Mouse (Mus musculus) neural tube, embryonic 11.5 days (tissue): ENCODE results near the gene Map3k20. TPM values are rescaled to one million over a fixed set of nuclear protein-coding genes. Genes with fewer than 3 reads are reported as not detected.
A peak's percentile ranks its signal among the peaks of the same experiment; 100 is the strongest.

Experiments
- ATAC-seq: fragments of 200-750 bp; cut with Nextera tagmentation; 2 replicates; pipeline ENCODE4 v1.8.0; 2017; ENCODE audit warnings: moderate number of reproducible peaks, mild to moderate bottlenecking, moderate TSS enrichment, moderate library complexity; ENCODE audit not compliant: insufficient read depth, low FRiP score, low TSS enrichment
- DNase-seq: peaks from one replicate; pipeline ENCODE4 v3.0.0-alpha.2; 2015; ENCODE audit warnings: low spot score
- H3K27ac ChIP-seq: fragments of 300-500 bp; sonication (generic); 2 replicates; pipeline ENCODE4 v1.5.1; 2014; ENCODE audit warnings: low read depth, mild to moderate bottlenecking, low read length
- H3K27me3 ChIP-seq: fragments of 300-500 bp; sonication (generic); 2 replicates; pipeline ENCODE4 v1.6.1; 2014; ENCODE audit warnings: mild to moderate bottlenecking, low read length, mixed read lengths; ENCODE audit not compliant: control insufficient read depth, insufficient read depth
- H3K36me3 ChIP-seq: fragments of 300-500 bp; sonication (generic); 2 replicates; pipeline ENCODE4 v1.6.1; 2014; ENCODE audit warnings: mild to moderate bottlenecking, low read length, moderate library complexity, mixed read lengths; ENCODE audit not compliant: control insufficient read depth, insufficient read depth
- H3K4me1 ChIP-seq: fragments of 300-500 bp; sonication (generic); 2 replicates; pipeline ENCODE4 v1.6.1; 2014; ENCODE audit warnings: low read length, mixed read lengths; ENCODE audit not compliant: control insufficient read depth, insufficient read depth
- H3K4me2 ChIP-seq: fragments of 300-500 bp; sonication (generic); 2 replicates; pipeline ENCODE4 v1.6.1; 2014; ENCODE audit warnings: low read depth, mild to moderate bottlenecking, moderate library complexity
- H3K4me3 ChIP-seq: fragments of 300-500 bp; sonication (generic); 2 replicates; pipeline ENCODE4 v1.5.1; 2014; ENCODE audit warnings: low read depth, low read length
- H3K9ac ChIP-seq: fragments of 300-500 bp; sonication (generic); 2 replicates; pipeline ENCODE4 v1.6.1; 2014; ENCODE audit warnings: mild to moderate bottlenecking, low read length
- H3K9me3 ChIP-seq: fragments of 300-500 bp; sonication (generic); 2 replicates; pipeline ENCODE4 v1.6.1; 2016; ENCODE audit warnings: low read length; ENCODE audit not compliant: control insufficient read depth
- WGBS: fragments of 180-500 bp; shearing (Covaris S2); extraction: QIAGEN DNeasy Blood & Tissue Kit; methylation state at CpG from one replicate; pipeline ENCODE4 v1.1.7; 2014; 5-methylcytosine and 5-hydroxymethylcytosine counted together
- polyA plus RNA-seq: library from polyadenylated mRNA; unstranded; fragments of >200 nt; fragmentation: Nextera tagmentation; extraction: Ambion mirVana; gene quantifications from 2 replicates; pipeline ENCODE4 v1.2.1, GENCODE M21; 2014

Map3k20 gene
- polyA plus RNA-seq = 8.1 and 8.6 TPM in 2 replicates

DNA sequence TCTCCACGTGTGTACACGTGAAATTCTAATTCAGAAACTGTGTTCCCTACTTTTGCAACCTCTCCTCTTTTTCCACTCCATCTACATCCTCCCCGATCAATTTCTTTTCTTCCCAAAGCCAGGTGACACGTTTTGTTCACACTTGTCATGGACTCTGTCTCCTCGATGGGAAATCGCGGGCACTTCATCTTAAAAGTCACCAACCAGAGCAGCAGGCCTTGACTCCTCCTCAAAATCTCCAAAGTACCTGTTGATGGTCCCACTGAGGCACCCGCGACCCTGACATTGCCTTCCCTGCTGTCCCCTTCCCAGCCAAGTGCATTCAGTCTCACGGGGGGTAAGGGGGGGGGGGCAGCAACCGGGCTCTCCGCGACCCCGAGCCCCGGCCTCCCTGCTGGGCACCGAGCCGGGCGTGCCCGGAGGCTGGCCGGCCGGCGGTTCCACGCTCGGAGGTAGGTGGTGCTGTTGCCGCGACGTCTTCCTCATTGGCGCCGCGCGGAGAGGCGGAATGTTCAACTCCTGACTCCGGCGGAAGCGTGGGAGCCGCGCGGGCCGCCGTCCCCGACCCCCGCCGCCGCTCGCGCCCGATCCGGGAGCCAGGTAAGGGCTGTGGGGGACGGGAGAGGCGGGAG lies at the start of gene Map3k20:
TSS of gene Map3k20 (plus strand) at position 382 of the 632 bp plus-strand sequence.
- H3K4me1 ChIP-seq = no peaks in the 10 kb centered on the region
- peak within 1 kb of the TSS; percentile 89 for H3K9ac ChIP-seq
- no peaks in the 10 kb centered on the region for H3K36me3 ChIP-seq
- ATAC-seq = peak; percentile 83
- H3K27me3 ChIP-seq = no peaks in the 10 kb centered on the region
- DNase-seq = peak; percentile 80
- peak within 1 kb of the TSS; percentile 92 for H3K4me2 ChIP-seq
- H3K4me3 ChIP-seq = peak within 1 kb of the TSS; percentile 81
- H3K9me3 ChIP-seq = no peaks in the 10 kb centered on the region
- WGBS = 2% methylated on average over 49 of the region's 50 CpGs
- no peak within 1 kb of the TSS for H3K27ac ChIP-seq

DNA sequence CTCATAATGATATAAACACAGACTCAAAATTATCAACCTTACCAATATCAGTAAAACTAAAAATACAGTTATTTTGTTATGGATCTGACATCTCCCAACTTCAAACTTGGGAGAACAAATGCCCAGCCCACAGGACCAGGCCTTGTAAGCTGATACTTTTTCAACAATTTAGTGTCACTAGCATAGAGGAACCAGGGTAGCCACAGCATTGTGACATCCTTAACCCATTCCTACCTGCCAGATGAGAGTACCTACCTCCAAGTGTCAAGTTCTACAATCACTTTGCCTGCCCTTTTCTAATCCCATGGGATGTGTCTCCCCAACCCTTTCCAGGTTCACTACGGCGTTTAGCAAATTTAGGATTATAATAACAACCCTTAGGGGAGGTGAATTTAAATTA lies 47.0 kb upstream of the Map3k20 start:
- Histone ChIP-seq H3K36me3 (no peaks in the 10 kb centered on the region), H3K27ac (no peak overlapping the region), H3K4me2 (no peak overlapping the region), H3K4me3 (no peak overlapping the region), H3K9ac (no peak overlapping the region), H3K27me3 (peaks cover 8% of the 10 kb centered on the region; the same call in 1 of the 2 replicates), H3K4me1 (no peaks in the 10 kb centered on the region), H3K9me3 (no peaks in the 10 kb centered on the region)
- DNase-seq (no peak), ATAC-seq (no peak)
- 86% methylated on average over 2 of the region's 2 CpGs for WGBS

DNA sequence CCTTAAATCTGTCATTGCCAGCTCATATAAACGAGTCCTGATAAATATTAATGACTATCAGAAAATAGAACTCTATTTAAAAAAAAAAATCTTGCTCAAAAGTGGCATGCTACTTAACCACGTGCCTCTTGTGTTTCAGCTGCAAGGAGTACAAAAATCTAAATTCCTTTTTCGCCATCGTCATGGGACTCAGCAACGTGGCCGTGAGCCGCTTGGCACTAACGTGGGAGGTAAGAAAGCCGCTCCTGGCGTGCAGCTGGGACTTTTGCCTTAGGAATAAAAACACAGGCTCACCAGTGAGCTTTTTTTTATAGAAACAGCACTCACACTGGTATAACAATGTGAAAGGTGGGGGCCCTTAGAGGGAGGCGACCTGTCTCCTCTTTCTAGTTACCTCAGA lies 46.5 kb upstream of the Map3k20 start:
- Histone ChIP-seq H3K4me1 (no peaks in the 10 kb centered on the region), H3K27ac (no peak overlapping the region), H3K4me2 (no peak overlapping the region), H3K27me3 (peaks cover 3% of the 10 kb centered on the region; the same call in 1 of the 2 replicates), H3K36me3 (no peaks in the 10 kb centered on the region), H3K9me3 (no peaks in the 10 kb centered on the region), H3K9ac (no peak overlapping the region), H3K4me3 (no peak overlapping the region)
- 78% methylated on average over 11 of the region's 11 CpGs for WGBS
- no peak for DNase-seq
- no peak for ATAC-seq

DNA sequence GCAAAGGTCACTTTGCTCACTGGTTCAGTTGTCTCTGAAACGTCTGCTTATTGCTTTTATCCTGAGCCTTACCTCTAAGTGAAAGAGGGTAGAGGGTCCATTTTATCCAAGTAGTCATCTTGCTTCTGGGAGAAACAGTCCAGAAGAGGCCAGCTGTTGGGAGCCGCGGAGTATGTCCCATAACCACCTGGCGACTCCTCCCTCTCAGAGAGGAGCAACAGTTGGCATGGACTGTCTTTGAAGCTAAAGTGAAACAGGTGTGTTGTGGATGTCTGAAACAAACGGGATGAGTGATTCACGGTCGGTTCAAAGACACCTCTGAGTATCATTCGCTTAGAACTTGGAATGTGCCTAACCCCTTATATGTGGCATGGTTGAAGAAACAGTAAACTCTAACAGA lies 46.0 kb upstream of the Map3k20 start:
- no peak for DNase-seq
- 83% methylated on average over 8 of the region's 8 CpGs for WGBS
- H3K4me2 ChIP-seq = no peak overlapping the region
- H3K36me3 ChIP-seq = no peaks in the 10 kb centered on the region
- H3K27ac ChIP-seq = no peak overlapping the region
- no peaks in the 10 kb centered on the region for H3K27me3 ChIP-seq
- no peaks in the 10 kb centered on the region for H3K4me1 ChIP-seq
- no peak overlapping the region for H3K4me3 ChIP-seq
- no peaks in the 10 kb centered on the region for H3K9me3 ChIP-seq
- H3K9ac ChIP-seq = no peak overlapping the region
- ATAC-seq = no peak

DNA sequence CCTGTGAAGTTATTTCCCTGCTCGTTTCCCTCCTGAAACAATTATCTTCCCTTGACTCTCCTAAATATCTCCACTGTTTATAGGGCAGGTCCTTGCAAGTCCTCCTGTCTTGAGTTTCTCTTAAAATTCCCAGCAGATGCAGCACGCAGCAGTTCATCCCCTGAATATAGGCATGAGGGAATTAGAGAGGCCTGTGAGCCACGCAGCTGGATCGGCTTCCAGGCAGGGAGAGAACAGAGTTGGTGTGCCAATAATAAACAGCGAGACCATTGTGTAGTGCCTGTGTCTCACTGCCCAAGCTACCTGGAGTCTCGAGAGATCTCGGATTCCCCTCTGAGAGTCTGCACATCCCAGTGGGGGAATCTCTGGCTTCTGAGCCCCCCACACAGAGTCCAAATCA lies 45.4 kb upstream of the Map3k20 start:
- no peaks in the 10 kb centered on the region for H3K4me1 ChIP-seq
- H3K27me3 ChIP-seq = no peaks in the 10 kb centered on the region
- H3K4me3 ChIP-seq = no peak overlapping the region
- H3K36me3 ChIP-seq = no peaks in the 10 kb centered on the region
- no peak overlapping the region for H3K9ac ChIP-seq
- 60% methylated on average over 7 of the region's 7 CpGs for WGBS
- ATAC-seq = no peak
- DNase-seq = no peak
- H3K9me3 ChIP-seq = no peaks in the 10 kb centered on the region
- H3K4me2 ChIP-seq = no peak overlapping the region
- H3K27ac ChIP-seq = no peak overlapping the region

DNA sequence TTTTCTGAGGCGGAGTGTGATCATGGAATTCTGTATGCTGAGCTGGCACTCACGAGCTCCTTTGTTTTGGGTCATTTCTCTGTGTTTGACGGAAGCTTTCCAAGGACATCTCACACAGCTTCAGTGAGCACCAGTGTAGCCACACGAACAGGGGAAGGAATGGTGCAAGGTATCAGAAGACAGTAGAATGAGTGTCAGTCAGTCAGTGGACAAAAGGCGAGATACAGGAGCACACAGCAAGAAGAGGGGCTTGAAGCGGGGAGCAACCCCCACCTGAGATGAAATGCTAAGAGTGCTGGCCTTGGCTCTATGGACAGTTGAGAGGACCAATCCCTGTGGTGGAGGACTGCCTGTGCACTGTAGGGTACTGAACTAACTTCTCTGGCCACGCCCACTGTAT lies 44.7 kb upstream of the Map3k20 start:
- H3K4me3 ChIP-seq = no peak overlapping the region
- ATAC-seq (no peak), DNase-seq (no peak)
- H3K36me3 ChIP-seq = no peaks in the 10 kb centered on the region
- H3K27ac ChIP-seq = no peak overlapping the region
- H3K9ac ChIP-seq = no peak overlapping the region
- no peaks in the 10 kb centered on the region for H3K27me3 ChIP-seq
- H3K4me2 ChIP-seq = no peak overlapping the region
- H3K9me3 ChIP-seq = no peaks in the 10 kb centered on the region
- WGBS = 79% methylated on average over 7 of the region's 7 CpGs
- no peaks in the 10 kb centered on the region for H3K4me1 ChIP-seq

DNA sequence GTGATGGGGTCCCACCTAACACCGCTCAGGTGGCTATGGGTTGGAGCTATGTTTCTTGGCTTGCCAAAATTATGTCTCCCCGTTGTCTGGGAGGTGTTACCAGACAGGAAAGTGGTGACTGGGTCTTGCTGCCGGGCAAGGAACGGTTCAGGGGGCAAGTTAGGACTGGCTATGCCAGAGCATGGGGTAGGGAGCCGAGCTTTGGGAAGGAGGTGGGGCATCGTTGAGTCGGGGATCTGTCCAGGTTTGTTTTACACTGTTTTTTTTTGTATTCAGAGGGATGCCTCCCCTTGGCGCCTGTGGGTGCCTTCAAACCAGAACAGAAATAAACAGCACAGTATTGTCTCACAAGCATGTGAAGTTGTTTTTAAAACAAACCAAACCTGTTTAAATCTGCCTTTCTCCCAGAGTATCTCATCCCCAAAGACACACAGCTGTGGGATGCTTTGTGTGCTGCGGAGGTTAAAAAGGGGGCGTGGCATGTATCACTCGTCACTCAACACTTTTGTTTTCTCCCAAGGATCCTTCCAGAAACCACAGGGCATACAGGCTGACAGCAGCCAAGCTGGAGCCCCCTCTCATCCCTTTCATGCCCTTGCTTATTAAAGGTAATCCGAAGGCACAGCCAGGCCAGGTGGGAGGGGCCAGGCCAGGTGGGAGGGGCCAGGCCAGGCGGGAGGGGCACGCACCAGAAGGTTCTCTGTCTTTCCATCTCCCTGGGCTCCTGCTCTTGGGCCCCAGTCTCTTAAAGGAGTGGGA lies 43.5 kb upstream of the Map3k20 start:
- Histone ChIP-seq H3K9ac (no peak overlapping the region), H3K36me3 (no peaks in the 10 kb centered on the region), H3K4me3 (no peak overlapping the region), H3K9me3 (no peaks in the 10 kb centered on the region), H3K4me1 (no peaks in the 10 kb centered on the region), H3K27ac (no peak overlapping the region), H3K27me3 (no peaks in the 10 kb centered on the region), H3K4me2 (no peak overlapping the region)
- DNase-seq = no peak
- WGBS = 60% methylated on average over 14 of the region's 14 CpGs
- ATAC-seq = no peak

DNA sequence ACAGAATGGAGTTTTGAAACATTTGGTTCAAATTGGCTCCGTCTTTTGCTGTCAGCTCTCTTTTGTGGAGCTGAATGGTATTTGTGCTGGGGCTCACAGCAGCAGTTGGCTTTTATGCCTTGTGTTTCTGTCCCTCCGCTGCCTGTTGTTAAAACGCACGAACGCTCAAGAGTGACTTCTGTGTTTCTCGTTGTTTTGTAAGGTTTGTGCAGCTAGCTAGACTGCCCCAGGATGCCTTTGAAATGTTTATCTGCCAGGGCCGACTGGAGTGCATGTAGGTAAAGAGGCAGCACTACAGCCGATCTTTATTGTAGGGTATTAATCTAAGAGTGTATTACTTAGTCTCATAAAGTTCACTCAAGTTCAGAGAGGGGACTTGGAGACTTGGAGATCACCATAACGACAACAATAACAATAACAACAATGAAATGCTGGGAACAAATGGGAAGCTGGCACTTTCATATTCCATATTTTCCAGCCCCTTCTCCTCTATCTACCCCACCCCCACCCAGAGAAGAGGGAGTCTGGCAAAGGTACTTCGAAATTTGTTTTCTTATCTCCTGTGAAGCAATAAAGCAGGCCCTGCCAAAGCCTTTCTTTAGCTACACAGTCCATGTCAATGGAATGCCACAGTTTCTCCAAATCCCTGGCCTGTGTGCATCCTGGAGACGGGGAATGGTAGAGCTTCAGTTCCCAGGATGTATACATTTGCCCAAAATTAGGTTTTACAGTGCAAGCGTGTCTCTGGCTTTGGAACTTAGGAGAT lies 42.3 kb upstream of the Map3k20 start:
- Histone ChIP-seq H3K27ac (no peak overlapping the region), H3K4me2 (no peak overlapping the region), H3K4me3 (no peak overlapping the region), H3K27me3 (no peaks in the 10 kb centered on the region), H3K36me3 (no peaks in the 10 kb centered on the region), H3K4me1 (no peaks in the 10 kb centered on the region), H3K9ac (no peak overlapping the region), H3K9me3 (no peaks in the 10 kb centered on the region)
- ATAC-seq (no peak), DNase-seq (no peak)
- 46% methylated on average over 12 of the region's 12 CpGs for WGBS
